Mouse (Mus musculus) 3T3-L1 (cell line): ENCODE results near the gene Nol4l.
A peak's percentile ranks its signal among the peaks of the same experiment; 100 is the strongest.

Source experiments
- DNase-seq: peaks from one replicate; pipeline ENCODE4 v3.0.0-alpha.2; 2015; ENCODE audit warnings: low read depth, low spot score

The Nol4l gene

DNA sequence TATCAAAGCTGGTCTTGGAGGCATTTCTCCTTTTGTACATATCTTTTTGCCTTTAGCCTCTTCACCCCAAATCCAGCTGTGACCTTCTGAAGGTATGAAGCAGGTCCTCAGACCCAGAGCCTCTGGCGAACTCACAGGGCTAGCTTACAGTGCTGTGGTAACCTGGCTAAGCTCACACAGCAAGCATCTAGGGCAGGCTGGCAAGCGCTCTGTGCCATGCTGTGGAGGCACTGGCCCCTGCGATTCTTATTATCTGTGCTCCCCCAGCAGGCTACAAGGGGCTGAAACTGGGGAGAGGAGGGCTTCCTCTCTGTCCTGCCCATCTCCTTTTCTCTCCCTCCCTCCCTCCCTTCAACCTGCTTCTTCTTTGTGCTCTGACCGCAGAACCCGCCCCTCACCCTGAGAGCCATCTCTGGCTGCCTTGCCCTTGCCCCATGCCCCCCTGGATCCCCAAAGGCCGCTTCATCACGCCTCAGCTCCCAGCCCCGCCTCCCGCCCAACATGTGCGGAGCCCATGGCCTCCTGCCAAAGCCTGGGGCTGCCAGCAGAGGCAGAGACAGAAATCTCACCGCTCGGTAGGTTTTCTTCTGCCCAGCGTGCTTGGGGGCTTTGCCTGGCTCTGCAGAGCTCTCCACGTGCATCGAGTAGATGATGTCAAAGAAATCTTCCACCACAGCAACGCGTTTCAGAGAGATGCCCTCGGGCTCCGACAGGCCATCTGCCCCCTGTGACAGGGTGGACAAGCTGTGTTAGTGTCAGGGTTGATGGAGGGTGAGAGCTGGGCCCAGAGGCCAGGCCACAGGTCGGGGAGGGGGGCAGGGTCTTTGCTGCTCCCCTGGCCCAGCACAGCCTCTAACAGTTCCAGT, 46.4 kb downstream of the Nol4l start:
- DNase-seq, result peak; percentile 25

DNA sequence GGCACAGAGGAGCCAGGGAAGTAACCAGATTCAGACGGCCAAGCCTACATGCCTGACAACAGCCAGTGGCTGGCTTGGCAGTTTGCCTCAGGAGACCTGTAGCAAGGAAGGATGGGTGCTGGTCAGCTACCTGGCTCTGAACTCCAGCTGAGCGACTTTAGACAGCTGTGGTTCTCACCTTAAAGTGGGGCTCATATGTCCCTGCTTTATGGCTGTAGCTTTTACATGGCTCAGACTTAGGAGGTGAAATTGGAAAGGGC, 48.0 kb downstream of the Nol4l start:
- DNase-seq, result no peak

DNA sequence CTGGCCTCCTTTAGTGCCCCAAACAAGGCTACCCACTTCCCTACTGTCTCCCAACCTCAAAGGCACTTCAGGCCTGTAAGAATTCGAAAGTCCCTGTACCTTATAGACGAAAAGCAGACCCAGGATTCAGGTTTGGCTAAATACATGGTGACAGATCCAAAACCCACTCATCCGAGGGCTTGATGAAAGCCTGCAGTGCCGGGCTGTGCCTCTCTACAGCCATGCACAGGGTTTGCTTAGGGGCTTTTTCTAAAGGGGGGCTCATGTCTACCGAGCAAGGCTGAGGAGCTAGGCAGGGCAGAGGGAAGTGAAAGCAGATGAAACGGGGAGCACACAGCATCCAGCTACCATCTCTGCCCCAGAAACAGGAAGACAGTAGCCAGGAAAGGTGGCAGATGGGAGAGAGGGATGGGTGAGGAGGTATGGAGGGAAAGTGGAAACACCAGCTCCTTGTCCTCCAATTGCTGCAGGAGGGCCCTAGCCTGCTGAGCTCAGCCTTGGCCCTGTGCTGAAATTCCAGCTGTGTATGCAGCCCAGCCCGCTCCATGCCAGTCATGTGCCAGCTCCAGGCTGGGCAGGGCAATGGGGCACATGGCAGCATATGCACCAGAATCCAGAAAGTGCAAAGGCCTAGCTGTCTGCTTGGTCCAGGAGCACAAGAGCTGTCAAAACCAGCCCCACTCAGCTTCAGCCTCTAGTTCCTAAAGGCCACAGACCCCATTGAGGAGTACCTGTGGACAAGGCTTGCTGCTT, 48.5 kb downstream of the Nol4l start:
- no peak for DNase-seq

DNA sequence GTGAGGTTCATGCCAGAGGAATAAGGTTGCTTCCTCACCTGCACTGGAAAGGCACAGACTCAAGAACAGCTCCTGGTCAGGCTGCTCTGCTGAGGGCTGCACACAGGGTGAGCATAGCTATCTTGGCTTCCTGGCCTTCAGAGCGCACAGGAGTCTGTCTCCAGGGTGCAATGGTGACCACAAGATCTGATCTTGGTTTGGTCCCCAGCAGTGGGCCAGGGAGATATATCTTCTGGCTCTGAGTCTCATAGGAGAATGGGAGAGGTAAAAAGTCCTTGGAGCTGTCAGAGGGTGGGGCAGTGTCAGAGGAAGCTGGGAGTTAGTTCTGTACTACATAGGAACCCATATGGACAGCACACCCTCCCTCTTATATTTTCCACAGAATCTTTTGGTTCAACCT, 50.3 kb downstream of the Nol4l start:
- DNase-seq, result no peak

DNA sequence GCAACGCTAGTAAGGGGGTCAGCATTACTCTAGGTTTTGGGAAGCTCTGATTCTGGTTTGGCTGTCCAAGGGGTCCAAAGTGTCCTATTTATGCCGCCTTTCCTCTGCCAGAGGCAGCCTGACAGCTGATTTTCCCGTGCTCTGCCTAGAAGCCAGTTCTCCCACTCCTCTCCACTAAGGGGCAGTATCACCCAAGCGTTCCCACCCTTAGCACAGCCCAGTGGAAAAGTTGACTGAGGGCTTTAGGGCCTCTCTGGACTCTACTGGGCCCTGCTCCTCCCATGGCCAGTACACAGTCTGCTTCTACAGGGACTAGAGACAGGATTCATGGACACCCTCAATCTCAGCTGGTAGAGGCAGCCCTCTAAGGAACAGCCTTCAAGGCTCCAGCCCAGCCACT, 51.2 kb downstream of the Nol4l start:
- DNase-seq, result peak; percentile 80

DNA sequence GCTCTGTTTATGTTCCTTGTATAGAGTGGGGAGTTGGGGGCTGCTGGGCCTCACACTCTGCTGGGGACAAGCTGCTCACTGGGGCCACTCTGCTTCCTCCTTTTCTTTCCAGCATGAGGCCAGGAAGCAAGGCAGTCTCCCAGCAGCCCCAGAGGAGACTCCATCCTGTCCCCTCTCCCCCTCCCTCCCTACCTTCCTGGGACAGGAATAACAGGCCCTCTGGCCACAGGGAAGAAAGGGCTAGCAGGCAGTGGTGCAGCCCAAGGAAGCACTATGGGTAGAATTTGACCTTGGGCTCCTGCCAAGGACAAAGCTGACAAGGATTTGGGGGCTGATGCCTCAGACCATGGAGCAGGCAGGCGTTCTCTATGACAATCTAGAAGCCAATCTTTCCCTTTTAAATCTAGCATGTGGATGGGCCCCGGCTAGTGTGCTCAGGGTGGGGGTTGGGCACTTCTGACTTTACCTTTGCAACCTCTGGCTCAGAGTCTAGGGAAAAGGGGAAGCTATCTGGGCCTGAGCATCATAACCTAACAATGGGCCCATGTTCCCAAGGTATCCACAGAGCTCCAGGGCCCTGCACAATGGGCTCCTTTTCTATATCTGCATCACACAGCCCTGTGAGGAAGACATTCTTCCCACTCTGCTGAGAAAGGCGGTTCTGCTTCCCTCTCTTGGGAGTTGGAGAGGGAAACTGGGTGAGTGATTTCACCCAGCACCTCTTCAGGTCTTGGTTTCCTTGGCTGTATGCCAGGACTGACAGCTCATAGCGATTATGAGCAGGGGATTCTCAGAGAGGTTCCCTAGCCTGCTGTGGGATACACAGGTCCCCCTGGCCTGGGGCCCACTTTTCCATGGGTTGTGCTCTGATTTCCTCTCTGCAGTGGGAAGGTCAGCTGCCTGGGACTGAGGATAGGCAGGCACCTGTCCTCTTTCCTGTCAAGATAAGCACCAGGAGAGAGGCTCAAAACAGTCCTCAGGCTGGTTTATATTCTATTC, 54.4 kb downstream of the Nol4l start:
- DNase-seq, result peak; percentile 33

DNA sequence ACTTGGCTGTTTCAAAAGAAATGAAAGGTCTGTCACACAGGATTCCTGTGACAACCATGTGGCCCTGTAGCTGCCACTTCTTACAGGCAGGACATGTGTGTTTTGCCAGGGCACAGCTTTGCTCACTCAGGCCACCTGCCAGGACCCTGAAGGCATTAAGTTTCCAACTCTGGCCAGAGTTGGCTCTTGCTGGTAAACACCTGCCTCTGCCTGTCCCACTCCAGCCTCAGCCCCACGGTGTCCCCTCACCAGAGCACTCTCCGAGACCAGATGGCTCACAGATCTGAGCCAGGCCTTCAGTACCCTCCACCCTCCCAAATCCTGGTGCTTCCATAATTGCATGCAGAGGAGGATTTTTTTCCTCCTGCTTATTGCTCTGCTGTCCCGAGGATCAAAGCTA, 58.8 kb downstream of the Nol4l start:
- no peak for DNase-seq

DNA sequence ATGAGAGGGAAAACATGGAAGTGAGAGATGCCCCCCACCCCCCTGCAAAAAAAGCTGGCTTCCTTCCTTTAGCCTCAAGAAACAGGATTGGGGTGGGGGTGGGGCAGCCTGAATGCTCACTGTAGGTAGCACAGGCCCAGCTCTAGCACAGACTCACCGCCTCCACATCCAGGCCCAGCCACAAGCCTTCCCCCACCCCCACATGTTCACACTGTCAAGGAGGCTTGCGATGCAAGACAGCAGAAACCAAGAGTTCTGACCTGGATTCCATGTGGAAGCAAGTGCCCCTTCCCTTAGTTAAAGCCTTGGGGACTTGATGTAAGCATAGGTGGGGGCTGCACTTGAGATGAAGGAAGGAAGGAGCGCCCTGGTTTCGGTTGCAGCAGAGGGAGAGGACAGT, 60.0 kb downstream of the Nol4l start:
- no peak for DNase-seq

DNA sequence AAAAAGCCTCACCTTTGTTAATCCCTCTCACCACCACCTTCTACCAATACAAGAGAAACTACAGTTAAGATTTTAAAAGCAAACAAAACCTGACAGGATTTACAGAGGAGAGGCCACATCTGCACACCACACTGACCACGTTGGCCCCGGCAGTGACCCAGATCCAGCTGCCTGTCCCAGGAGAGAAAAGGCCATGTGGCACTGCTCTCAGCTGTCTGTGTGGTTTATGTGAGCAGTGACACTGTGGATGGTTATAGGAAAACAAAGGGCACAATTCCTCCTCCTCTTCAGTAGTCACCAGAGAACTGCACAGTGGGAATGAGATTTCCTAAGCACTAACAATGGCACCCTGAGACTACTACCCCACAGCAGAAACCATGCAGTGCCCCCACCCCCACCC, 60.5 kb downstream of the Nol4l start:
- no peak for DNase-seq

DNA sequence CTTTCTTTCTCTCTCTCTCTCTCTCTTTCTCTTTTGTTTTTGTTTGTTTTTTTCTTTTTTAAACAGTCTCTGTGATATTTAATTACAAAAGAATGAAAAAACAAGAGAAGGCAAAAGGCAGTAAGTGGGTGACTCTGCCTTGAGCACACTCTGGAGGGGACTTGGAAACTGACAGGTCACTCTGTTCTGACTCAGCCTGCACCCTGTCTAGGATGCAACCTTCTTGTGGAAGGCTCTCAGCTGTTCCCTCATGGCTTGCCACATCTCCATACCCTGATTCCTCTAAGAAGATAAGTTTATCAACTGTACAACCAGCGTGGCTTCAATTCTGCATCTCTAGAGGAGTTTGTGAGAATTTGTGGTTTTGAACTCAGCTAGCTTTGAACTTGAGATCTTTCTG, 62.4 kb downstream of the Nol4l start:
- DNase-seq, result no peak

DNA sequence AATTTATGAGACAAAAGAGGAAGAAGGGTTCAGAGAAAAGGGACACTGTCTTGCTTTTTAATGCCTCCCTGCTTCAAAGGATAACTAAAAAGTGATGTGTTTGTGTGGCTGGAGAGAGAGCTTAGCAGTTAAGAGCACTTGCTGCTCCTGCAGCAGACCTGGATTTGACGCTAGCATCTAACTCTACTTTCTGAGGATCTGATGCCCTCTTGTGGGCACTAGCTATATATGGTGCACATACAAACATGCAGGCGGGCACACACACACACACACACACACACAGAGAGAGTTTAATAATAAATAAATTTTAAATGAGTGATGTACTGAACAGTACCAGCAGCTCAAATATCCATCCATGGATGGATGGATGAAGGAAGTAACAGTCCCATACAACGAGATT, 66.5 kb downstream of the Nol4l start:
- peak; percentile 39 for DNase-seq

DNA sequence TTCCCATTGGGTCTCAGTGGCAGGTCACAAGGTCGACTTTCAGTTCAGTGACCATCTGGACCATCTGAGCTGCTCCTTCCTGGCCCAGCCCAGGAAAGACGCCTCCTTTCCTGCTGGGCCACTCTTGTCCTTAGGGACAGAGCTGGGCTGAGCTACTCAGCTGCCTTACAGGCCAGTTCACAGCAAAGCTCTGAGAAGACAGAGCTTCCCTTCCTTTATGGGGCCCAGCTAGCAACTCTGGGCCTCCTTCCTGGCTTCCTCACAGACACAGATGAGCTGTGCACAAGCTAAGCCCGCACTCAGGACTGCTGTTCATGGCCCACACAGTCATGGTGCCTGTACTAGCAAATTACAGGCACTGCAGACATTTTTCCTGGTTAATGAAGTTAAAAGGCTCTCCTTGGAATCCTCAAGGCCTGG, 71.7 kb downstream of the Nol4l start:
- DNase-seq, result no peak

DNA sequence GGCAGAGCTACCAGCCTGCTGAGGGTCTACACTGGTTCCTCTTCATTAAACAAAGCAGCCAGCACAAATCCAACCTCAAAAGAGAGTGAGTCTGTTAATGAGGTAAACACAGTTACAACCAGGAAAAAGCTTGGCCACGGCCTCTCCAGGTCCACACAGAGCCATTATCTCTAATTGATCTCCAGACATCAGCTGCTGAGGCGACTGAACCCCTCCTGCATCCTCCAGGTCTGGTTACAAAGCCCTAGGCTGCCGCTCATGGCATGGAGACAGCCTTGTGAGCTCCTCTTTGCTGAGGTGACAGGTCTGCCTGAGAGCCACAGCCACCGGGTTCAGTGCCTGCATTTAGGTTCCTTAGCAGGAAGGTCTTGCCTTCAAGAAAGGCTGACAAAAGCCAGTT, 72.3 kb downstream of the Nol4l start:
- no peak for DNase-seq

DNA sequence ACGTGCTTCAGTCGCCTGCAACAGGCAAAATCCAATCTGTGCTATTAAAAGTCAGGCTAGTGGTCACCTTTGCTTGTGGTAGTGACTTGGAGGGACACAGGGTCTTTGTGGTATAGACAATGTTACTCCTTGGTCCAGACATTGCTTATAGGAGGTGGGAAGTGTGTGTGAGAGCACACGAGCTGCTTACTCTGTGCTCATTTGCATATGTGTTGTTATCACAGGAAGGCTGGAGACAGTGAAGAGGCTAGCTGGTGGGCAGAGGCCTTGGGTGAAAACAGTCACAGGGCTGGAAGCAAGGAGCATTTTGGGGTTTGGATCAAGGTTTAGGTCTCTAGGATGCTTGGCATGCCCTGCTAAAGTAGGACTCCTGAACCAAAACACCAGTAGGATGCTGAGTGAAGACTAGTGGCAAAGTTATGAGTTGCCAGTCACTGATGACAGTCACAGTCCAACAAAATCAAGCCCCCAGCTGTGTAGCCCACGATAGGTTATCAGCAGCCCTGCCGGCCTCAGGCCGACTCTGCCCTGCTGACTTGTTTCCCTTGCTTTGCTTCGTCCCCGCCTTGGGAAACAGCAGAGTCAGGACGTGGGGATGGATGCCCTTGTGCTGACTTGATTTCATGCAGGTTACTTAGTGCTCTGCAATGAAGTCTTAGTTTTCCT, 74.8 kb downstream of the Nol4l start:
- no peak for DNase-seq

DNA sequence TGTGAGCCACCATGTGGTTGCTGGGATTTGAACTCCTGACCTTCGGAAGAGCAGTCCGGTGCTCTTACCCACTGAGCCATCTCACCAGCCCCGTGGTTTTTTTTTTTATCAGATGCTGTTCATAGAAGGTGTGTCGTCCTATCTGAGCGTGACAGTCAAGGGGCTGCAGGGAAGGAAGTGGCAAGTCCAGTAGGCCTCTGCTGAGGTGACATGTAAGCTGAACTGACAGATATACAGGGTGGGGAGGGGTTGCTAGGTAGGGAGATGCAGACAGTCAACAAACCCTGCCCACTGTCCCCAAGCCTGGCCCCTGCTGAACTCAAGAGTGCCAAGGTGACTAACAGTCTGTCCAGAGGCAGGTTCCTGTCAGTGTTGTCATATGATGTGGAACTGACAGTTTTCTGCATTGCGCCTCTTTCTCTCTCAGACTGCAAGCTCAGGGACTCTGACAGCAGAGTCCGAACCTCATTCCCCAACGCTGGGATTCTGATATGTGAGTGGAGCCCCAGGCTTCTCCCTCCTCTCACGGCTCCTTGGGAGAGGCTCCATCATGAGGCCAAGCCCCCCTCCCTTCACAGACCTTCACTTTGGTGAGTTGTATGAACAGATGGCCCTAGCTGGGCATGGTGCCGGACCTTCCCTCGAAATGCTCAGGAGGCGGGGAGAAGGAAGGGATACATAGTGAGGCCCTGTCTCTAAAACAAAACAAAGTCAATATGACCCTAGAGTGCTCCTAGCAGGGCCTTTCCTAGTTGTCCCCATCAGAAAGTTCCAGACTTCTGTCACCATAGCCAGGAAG, 75.6 kb downstream of the Nol4l start:
- no peak for DNase-seq

DNA sequence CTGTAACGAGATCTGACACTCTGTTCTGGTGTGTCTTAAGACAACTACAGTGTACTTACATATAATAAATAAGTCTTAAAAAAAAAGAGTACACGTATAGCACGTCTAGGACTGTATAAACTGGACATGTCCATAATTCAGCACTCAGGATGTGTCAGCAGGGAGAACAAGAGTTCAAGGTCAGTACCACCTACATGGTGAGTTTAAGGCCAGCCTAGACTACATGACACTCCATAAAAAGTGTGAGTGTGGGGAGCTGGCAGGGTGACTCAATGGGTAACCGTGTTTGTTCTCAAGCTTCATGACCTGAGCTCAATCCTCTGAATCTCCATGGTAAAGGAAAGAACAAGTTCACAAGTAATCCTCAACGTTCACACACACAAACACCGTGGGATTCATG, 81.3 kb downstream of the Nol4l start:
- no peak for DNase-seq

DNA sequence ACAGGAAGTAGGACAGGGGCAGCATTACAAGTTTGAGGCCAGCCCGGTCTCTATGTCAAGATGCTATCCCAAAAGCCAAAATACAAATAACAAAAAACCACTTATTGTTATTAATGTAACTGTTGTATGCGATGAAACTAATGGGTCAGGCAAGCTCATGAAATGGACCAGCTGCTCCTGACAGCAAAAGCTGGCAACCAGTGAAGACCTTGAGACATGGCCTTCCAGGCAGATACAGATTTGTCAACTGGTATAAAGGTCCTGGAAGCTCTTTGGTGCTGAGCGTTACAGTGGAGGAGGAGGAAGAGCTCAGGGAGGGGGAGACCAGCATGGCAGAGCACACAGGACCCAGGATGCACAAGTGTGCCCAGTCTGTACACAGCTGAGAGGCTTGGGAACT, 82.1 kb downstream of the Nol4l start:
- DNase-seq, result no peak

DNA sequence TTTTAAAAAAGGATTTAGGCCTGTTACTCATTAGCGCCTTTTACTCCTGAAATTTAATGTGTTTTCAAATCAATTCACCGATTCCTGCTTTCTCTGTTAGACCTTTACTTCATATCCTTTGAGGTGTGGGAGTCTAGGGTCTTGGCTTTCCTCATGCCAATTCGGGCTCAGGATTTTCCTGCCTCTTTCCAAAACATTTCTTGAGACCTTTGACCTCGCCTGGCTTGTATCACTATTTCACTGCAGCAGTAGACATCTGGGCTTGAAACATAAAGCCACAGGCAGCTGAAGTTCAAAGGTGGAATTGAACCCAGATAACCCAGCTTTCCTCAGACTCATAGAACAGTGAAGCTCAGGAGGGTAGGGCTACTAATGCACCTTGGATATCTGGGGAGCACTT, 83.3 kb downstream of the Nol4l start:
- peak; percentile 29 for DNase-seq

DNA sequence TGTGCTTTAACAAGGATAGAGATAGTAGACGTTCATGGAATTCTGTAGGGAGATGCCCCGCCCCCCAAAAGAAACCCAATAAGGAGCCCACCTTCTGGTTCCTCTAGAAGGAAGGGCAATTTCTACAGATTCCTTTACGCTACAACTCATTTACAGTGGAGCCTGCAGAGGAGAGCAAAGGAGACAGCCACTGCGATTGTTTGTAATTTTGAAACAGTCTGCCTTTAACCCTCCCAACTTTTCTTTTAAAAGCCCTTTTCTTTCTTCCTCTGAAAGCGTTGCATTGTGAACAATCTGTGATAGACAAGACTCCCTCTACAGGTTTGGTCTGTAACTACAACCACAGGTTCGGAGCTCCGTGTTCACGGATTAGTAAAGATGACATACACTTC, 83.8 kb downstream of the Nol4l start:
- peak; percentile 87 for DNase-seq

DNA sequence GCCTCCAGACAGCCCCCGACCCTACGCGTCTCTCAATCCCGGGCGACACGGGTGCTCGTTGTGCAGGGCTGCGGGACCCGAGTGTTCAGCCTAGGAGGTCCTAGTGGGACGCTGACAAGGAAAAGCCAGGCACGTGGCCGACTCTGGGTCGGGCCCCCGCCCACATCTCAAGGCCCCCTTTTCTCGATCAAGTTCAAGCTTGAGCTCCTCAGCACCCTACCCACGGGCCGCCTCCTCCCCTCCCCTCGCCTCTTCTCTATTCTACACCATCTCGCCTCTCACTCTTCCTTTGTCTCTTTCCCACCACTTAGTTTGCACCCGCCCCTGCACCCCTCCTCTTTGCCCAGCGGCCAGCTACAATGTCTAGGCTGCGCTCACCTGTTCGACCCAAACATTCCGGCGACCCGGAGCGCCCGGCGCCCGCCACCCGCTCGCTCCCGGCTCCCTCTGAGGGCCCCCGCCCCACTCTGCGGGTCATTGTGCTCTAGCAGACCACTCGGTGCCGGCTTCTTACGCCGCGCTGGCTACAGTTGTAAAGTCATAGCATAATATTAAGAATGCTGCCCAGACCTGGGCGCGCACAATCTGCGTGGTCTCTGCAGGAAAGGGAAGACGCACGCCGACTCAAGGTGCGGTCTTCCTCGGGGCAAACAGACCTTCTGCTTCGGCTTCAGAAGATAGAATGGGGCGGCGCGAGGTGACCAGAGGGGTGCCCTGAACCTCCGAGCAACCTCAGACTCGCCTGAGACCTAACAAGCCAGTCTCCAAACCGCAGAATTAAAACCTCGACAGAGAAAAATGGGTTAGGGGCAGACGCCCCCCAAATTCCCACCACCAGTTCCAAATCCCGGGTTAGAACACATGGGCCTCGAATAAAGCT, 84.4 kb downstream of the Nol4l start:
- no peak for DNase-seq
